Mouse (Mus musculus): Measurements from ENCODE around the gene Rev1.

The Rev1 gene

DNA sequence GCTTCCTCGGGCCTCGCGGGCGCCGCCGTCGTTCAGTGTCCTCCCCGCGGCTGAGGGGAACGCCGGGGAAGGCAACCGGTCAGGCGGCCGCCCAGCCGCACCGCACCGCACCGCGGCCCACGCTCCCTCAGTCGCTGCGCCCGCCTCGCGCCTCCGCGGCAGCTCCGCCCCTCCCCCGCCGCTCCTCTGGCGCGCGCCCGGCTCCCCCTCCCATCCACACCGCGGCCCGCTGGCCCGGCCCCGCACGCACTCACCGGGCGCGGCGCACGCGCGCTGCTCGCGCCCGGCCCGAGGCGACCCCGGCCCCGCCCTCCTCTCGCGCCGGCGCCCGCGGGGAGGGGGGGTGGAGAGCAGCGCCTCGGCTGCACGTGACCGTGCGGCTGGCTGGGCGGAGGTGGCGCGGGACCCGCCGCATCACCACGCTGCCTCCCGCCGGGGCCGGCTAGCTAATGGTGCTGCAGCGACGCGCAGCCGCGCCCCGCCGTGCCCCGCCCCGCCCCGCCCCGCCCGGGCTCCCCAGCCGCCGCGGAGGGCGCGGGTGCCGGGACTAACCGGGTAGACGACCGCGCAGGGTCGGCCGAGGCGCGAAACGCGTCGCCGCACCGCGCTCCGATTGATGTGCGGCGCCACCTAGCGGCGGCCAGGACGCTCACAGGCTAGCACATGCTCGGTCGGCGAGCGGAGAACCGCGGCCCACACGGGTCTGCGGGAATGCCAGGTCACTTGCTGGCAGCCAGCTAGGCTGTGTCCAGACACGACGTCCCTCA, at the start of gene Rev1:
TSS of gene Rev1 (minus strand) at position 301 of the 767 bp plus-strand sequence.
- peak; percentile 98 for DNase-seq

DNA sequence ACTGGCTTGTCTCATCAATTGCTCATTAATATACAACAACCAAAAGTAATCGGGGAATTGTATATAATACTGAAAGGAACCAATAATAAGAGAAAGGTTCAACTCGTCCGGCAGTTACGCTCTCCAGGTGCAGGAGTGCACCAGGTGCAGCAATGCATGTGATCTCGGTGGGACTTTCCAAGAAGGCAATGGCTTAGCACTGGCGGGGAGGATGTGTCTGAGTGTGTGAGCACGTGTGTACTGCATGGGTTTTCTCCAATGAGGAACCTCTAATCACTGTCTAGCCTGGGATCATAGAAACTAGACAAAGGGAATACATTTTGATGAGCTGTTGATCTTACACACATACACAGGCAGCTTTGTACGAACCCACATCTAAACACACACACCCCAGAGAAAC, 49.3 kb upstream of the Rev1 start:
- DNase-seq = no peak

DNA sequence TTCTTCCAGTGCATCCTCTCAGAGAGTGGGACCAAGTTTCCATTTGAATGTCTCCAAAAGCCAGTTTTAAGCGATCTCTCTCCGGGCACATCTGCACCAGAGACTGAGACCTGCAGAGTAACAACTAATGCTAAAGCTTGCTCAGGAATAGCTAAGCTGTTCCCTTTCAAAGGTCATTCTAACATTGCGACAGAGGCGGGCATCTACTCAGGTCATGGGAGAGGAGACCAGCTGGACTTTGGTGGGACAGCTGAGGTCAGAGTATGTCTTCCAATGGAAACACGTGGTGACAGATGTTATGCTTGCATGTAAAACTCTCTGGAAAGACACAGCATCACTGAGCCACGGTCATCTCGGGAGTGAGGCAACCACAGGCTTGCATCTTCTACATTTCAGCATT, 46.5 kb upstream of the Rev1 start:
- no peak for DNase-seq

DNA sequence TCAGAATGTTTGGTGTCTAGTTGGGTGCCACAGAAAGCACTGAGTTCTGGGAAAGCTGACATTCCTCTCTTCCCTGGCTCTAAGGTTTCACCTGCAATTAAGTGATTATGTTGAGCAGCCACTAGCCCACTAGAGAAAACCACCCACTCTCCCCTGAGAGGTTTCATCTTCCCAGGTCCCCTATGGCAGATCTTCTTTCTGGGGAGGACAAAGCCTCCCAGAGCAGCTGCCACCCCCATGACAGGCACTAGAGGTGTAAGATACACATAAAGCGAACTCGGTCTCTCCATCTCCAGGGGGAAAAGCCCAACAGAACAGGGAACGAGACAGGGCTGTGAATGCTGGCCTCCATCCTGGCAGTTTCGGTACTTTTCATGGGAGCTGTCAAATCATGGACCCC, 42.3 kb upstream of the Rev1 start:
- DNase-seq = no peak

DNA sequence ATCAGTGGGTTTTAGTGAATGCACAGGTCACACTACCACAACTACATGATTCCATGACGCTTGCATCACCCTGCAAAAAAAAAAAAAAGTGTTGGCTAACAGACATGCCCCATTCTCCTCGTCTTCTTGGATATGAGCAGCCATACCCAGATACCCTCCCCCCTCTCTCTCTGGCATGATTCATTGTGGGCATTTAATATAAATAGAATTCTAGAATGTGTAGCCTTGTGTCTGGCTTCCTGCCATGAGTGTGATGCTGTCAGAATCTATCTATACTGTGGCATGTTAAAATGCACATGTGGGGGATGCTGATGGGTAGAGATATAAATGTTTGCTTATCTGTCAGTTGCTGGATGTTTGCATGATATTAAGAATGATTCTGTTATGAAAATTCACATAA, 36.1 kb upstream of the Rev1 start:
- DNase-seq = no peak

DNA sequence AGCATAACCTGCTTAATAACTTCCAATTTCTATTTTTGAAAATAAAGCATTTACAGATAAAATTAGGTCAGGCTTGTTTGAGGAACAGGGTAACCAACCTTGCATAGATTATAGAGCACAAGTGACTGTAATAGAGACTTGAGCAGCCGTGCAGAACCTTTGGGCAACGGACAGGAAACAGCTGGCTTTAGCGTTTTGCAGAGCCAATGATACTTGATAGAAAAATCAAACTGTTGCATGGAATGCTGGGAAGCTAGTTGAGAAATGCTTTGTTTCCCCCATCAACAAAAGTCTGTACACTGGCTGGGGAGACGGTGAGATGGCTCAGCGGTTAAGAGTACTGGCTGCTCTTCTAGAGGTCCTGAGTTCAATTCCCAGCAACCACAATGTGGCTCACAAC, 20.5 kb upstream of the Rev1 start:
- no peak for DNase-seq

DNA sequence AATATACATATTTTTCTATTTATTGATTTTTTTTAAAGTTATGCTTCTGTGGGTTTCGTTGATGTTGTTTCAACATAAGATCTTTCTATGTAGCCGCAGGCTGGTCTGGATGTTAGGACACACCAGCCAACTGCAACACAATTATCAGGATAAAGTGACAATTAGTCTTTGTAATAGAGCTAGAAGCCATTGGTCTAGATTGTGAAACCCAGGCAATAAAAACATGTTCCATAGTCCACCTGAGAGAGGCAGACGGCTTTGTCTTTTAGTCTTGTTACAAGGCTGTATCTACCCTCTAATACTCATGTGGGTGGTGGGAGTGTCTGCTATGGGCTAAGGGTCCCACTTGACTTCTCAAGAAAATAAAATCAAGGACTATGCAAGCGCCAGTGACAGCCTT, 16.4 kb upstream of the Rev1 start:
- no peak for DNase-seq

DNA sequence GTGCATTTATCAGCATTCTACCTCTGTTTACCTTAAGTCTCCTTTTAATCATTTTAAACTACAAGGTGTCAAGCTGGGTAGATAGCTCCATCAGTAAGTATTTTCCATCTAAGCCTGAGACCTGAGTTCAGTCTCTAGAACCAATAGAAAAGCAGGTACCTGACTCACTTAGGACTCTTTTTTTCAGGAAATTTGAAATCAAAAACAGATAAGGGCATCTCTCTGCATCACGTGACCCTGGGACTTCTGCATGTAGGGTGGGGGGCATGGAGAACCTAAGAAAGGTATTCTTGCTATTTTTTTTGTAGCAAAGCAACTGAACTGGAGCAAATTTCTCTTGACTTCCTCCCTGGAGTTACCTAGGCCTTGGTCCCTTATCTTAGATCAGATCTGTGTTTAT, 11.8 kb upstream of the Rev1 start:
- no peak for DNase-seq

DNA sequence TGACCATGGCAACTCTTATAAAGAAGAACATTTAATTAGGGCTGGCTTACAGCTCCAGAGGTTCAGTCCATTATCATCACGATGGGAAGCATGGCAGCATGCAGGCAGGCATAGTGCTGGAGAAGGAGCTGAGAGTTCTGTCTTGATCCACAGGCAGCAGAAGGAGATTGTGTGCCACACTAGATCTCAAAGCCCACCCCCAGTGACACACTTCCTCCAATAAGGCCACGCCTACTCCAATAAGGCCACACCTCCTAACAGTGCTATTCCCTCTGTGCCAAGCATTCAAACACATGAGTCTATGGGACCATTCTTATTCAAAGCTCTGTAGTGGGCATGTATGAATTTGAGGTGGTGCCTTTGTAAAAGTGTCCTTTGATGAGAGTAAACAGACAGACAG, 11.3 kb upstream of the Rev1 start:
- DNase-seq = no peak

DNA sequence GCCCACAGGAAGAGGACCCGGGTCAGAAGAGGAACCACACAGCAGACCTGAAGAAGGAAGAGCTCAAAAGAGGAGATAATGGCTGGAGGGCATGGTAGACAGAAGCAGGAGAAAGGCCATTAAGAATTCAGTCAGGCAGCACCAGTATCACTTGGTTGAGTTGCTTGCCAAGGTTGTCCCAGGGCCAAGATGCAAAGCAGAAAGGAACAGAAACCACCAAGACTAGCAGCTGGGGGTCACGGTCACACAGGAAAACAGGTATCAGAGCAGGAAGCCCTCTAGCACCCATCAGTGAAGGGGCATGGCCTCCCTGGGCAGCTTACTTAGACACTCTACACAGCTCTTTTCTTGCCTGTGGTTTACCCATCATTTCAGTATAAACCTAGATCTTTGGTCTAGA, 9.8 kb upstream of the Rev1 start:
- no peak for DNase-seq

DNA sequence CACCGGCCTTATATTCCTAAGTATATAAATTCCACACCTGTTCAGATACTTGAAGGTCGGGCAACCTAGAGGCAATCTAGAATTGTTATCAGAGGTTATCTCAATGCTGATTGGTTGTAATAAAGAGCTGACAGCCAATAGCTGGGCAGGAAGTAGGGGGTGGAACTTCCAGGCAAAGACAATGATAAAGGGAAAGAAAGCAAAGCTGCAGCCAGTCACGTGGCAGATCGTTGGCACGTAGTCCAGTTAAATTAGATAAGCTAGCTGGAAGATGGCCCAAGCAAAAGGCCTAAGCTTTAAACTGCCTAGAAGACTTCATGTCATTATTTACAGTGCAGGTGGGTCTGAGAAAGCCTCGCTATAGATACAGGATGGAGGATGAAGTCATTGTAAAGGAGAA, 3.3 kb upstream of the Rev1 start:
- DNase-seq = no peak

DNA sequence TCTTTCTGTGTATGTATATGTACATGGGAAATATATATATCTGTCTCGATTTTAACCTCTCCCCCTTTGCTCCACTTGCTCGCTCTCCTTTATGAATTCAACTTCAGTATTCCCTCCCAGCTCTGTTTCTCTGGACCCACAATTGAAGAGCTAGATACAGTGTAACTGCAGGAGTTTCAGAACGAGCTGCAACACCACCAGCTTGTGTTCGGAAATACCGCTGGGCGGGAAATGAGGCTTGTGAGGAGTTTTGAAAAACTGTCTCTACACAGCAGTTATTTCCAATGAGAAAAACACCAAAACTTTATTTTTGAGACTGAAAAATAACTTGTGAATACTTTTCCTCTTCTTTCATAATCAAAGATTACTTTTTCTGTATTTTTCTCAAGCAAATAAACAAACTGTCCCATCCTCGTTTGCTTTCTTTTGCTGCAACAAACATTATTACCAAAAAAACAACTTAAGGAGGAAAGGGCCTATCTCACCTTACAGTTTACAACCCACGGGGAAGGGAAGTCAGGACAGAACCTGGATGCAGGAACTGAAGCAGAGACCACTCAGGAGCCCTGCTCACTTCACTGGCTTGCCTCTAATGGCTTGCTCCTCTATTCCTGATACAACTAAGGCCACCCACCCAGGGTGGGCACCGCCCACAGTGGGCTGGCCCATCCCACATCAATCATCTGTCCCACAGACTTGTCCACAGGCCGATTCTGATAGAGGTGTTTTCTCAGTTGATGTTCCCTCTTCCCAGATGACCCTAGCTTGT, 1.3 kb upstream of the Rev1 start:
- DNase-seq = peak; percentile 23

DNA sequence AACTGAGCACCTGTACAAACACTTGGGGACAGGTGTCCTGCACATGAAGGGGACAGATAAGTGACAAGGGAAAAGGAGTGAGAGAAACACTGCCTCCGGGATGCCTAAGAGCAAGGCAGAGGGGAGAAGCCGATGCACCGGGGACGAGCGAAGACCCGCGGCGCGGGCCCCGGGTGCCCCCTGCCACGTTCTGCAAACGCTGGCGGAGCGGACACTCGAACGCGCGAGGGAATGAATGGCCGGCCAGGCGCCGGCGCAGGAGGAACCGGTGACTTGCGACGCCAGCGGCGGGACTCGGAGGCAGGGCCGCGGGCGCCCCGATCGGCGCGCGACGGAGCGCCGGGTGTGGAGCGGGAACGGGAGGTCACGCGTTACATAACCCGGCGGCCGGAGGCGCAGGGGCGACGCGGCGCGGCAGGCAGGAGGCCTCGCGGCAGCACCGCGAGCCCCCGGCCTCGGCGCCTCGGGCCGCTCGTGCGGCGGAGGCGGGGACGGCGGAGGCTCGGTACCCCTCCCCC, 623 bp downstream of the Rev1 start:
- DNase-seq = peak; percentile 73

DNA sequence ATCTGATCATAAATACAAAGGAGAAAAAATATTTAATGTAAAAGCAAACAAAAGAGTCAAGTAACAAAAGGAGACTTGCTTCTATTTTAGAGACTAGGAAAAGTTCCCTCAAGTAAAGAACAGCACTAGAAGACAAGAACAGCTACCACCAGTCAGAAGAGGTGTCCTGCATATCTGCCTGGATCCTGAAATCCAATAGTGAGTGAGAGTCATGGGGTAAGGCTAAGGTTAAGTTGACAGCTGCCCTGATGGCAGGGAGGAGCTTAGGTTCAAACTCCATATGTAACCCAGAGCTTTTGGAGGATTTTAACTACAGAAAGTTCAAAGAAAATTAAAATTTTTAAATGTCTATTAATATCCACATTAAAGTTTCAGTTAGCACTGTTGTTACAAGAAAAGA, 2.6 kb downstream of the Rev1 start:
- DNase-seq = no peak

DNA sequence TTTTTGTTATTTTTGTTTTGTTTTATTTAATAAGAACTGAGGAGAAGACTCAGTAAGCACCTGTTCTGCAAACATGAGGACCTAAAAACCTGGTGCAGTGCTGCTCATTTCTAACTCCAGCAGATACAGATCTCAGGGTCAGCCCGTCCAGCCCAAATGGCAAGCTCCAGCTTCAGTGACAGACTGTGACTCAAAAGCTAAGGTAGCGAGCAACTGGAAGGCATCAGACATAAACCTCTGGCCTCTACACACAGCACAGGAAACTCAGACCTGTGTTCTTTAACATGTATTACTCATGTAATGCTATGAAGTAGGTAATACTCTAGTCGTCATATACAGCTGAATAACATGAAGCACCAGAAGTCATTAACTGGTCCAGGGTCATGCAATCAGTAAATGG, 3.2 kb downstream of the Rev1 start:
- no peak for DNase-seq

DNA sequence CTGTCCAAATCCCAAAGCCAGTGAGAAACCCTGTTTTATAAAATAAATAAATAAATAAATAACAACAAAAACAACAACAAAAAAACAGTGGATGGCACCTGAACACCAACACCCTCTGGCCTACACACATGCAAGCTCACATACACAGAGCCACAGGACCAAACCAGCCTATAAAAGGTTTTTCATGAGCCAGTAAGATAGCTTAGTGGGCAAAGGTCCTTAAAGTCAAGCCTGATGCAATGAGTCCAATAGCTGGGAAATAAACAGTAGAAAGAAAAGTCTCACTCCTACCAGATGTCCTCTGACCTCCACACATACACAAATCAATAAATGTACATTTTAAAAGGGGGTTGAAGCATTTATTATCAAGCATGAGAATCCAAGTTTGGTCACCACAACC, 5.3 kb downstream of the Rev1 start:
- no peak for DNase-seq

DNA sequence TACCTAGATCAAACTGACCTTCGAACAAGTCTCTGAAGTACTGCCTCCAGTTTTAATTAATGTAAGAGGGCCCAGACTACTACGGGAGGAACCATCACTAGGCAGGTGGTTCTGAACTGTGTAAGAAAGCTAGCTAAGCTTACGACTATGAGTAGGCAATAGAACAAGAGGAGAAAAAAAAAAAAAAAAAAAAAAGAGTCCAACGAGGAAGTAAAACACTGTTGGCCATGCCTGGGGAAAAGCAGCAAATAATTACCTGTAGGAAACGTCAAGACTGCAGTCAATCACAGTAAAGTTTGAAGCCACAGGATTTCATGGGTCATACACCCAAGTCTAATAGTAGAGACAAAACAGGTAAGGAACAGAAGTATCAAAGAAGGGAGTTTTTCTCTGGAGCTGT, 8.7 kb downstream of the Rev1 start:
- DNase-seq = no peak

DNA sequence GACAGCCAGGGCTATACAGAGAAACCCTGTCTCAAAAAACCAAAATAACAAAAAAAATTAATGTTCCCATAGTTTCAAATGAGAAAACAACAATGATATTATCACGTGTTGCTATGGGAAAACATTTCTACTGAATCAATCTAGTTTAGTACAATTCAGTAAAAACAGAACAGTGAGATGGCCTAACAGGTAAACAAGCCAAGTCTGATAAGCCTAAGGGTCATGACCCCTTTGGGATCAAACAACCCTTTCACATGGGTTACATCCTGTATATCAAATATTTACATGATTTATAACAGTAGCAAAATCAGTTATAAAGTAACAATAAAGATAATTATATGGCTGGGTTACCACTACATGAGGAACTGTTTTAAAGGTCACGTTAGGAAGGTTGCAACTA, 11.0 kb downstream of the Rev1 start:
- DNase-seq = no peak

DNA sequence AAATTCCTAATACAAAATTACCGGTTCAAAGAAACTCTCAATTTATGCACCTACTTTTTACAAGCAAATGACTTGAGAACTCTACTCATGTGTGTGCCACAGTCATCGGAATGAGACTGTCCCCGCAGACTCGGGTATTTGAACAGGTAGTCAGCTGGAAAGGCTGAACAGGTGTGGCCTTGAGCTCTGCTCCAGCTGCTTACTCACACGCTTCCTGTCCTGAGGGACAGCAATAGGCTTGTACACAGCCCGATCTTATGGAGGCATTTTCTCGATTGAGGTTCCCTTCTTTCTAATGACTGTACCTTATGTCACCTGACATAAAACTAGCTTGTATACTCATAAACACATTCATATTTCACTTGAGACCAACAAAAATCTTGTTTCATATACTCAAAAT, 19.8 kb downstream of the Rev1 start:
- DNase-seq = no peak

DNA sequence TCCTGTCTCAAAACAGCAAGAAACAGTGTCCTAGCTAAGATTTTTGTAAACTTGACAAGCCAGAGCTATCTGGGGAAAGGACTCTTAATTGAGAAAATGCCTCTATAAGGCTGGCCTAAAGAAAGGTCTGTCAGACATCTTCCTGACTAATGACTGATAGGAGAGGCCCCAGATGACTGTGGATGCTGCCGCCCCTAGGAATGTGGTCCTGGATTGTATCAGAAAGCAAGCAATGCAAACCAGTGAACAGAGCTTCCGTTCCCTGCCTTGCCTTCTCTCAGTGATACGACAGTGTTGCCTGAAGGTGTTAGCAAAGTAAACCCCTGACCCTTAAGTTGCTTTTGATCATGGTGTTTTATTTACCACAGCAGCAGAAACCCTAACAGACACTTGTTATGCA, 25.8 kb downstream of the Rev1 start:
- no peak for DNase-seq

DNA sequence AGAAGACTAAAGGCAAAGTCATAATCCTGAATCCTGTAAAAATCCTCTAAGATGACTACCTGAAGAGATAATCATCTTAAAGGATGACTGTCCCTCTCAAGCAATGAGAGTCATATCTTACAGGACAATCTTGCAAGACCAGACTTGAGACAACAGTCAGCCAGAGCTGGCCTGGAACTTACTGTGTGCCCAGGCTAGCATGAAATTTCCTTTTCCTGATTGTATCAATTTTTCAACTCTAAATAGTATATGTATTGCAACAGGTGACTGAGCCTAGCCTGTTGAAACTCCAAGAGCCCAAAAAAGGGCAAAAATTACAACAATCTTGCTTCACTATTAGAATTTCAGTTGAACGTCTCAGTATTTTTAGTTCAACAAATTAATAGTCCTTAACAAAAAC, 26.4 kb downstream of the Rev1 start:
- no peak for DNase-seq

DNA sequence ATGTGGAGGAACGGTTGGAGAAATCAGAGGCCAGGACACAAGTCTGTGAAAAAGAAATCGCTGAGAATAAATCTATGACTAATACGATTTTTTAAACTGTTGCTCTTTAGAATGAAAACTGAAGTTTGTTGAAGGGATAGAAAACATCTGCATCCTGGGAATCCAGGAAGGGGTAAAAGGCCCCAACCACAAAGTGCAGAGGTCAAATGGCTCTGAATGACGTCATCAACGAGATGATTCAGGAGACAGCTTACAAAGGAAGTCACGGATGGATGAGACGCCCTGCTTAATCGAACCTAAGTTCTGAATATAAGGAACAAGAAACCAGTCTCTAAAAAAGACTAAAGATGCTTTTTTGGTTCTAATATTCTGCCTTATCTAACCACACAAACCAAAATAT, 48.3 kb downstream of the Rev1 start:
- DNase-seq = no peak

DNA sequence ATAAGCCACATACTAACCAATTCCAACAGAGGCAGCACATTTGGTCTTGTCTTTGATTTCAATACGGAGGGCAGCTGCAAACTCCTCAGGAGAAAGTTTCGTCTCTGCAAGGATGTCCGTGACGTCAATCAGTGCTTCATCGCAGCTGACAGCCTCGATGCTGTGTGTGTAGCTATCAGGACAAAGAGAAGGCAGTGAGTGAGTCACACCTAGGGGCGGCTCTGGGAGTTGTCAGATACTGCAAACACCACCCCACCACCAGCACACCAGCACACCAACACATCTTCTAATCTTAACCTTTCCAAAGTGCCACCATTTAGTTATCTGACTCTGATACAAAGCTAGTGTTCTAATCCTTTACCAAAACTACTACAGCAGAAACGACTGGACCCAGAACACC, 58.3 kb downstream of the Rev1 start:
- DNase-seq = no peak

DNA sequence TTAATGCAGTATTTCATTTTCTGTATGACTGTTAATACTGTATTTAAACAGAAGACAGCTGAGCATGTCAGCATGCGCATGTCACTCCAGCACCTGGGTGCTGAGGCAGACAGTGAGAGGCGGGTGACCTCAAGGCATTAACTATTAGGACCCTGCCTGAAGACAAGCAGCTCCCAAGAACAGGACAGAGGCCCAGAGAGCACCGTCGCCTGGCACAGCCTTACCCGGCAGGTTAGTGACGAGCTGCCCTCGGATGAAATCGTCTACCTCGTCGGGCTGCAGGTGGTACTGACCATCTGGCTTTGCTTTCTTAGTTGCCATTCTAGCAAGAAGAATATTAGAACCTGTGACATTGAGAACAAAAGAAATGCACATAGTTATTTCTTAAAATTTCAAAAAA, 62.3 kb downstream of the Rev1 start:
- DNase-seq = no peak

DNA sequence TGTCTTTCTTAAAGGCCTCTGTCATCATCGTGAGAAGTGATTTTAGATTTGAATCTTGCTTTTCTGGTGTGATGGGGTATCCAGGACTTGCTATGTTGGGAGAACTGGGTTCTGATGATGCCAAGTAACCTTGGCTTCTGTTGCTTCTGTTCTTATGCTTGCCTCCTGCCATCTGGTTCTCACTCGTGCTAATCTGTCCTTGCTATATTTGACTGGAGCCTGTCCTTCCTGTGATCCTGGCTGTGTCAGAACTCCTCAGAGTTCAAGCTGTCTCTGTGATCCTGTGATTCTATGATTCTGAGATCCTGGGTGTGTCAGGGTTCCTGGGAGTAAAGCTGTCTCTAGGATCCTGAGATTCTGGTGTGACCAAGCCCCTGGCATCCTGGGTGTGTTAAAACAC, 67.4 kb downstream of the Rev1 start:
- DNase-seq = peak; percentile 27
